Mouse (Mus musculus) G1E (cell line): ENCODE results near the gene Pou3f3. TPM values are rescaled to one million over a fixed set of nuclear protein-coding genes. Genes with fewer than 3 reads are reported as not detected.

Experiments used
- ATAC-seq: 2 replicates; pipeline ENCODE4 v1.8.0; 2016; ENCODE audit warnings: mild to moderate bottlenecking; ENCODE audit not compliant: insufficient number of reproducible peaks, poor library complexity, low FRiP score, severe bottlenecking; ENCODE audit errors: extremely low read depth
- DNase-seq: peaks from one replicate; pipeline ENCODE4 v3.0.0; 2012; ENCODE audit warnings: low spot score
- H3K27me3 ChIP-seq: 2 replicates; pipeline ENCODE4 v1.6.1; 2012; ENCODE audit warnings: mild to moderate bottlenecking, low read length, inconsistent platforms; ENCODE audit not compliant: insufficient read depth
- H3K36me3 ChIP-seq: replicated peaks from 2 replicates; pipeline ENCODE3; 2012; ENCODE audit warnings: mild to moderate bottlenecking, inconsistent platforms
- H3K4me1 ChIP-seq: 2 replicates; pipeline ENCODE4 v1.6.1; 2012; ENCODE audit warnings: low read depth, low read length, inconsistent platforms, mixed read lengths; ENCODE audit not compliant: insufficient read depth
- H3K4me3 ChIP-seq: 2 replicates; pipeline ENCODE4 v1.5.1; 2012; ENCODE audit warnings: low read depth, mild to moderate bottlenecking, inconsistent platforms, low read length, moderate library complexity, mixed read lengths
- H3K9me3 ChIP-seq: replicated peaks from 2 replicates; pipeline ENCODE4 v1.6.1; 2012; ENCODE audit warnings: inconsistent platforms
- CTCF ChIP-seq: IDR thresholded peaks from 2 replicates; pipeline ENCODE4 v1.5.1; 2012; ENCODE audit warnings: low read depth, low read length, inconsistent platforms, mixed read lengths
- GATA1 ChIP-seq: IDR thresholded peaks from 2 replicates; pipeline ENCODE4 v1.6.1; 2012; ENCODE audit warnings: borderline replicate concordance, low read length, inconsistent platforms, mixed read lengths
- GATA2 ChIP-seq: IDR thresholded peaks from 2 replicates; pipeline ENCODE4 v1.6.1; 2012; ENCODE audit warnings: low read depth, low read length, inconsistent platforms, borderline replicate concordance
- POLR2AphosphoS5 ChIP-seq: IDR thresholded peaks from 2 replicates; pipeline ENCODE4 v1.6.1; 2012; ENCODE audit warnings: low read depth, low read length, inconsistent platforms; ENCODE audit not compliant: insufficient replicate concordance
- TAL1 ChIP-seq: conservative IDR thresholded peaks from 2 replicates; pipeline ENCODE4 v1.6.1; 2012; ENCODE audit warnings: low read depth, low read length, inconsistent platforms, mixed read lengths
- polyA plus RNA-seq: library from polyadenylated mRNA; stranded (reverse); fragments of >175 nt; gene quantifications from 2 replicates; pipeline ENCODE4 v1.2.3, GENCODE M21; 2012
- total RNA-seq, 2 experiments: library from RNA; stranded (forward) in 1 of 2; stranded (reverse) in 1 of 2; fragments of 200-1000 nt in 1 of 2; fragments of >200 nt in 1 of 2; fragmentation: Nextera tagmentation in 1 of 2; gene quantifications; 2 replicates each; pipeline ENCODE4 v1.2.3; 2014 to 2017

The Pou3f3 gene
- total and polyA plus RNA-seq, 3 experiments = 0.05 TPM; not detected in 2

- H3K27me3 ChIP-seq = peaks cover 12% of the 10 kb centered on the region
- no peak for ATAC-seq
- H3K4me1 ChIP-seq = no peaks in the 10 kb centered on the region
- TF ChIP-seq GATA1 (no peak), TAL1 (no peak), POLR2AphosphoS5 (no peak), GATA2 (no peak)
- no peaks in the 10 kb centered on the region for H3K36me3 ChIP-seq
- DNase-seq = no peak
- H3K9me3 ChIP-seq = no peaks in the 10 kb centered on the region
- H3K4me3 ChIP-seq = no peak overlapping the region
These were observed 17.8 kb downstream of the Pou3f3 start for GRCm38 (mm10) chr1:42713104-42713932.

DNA sequence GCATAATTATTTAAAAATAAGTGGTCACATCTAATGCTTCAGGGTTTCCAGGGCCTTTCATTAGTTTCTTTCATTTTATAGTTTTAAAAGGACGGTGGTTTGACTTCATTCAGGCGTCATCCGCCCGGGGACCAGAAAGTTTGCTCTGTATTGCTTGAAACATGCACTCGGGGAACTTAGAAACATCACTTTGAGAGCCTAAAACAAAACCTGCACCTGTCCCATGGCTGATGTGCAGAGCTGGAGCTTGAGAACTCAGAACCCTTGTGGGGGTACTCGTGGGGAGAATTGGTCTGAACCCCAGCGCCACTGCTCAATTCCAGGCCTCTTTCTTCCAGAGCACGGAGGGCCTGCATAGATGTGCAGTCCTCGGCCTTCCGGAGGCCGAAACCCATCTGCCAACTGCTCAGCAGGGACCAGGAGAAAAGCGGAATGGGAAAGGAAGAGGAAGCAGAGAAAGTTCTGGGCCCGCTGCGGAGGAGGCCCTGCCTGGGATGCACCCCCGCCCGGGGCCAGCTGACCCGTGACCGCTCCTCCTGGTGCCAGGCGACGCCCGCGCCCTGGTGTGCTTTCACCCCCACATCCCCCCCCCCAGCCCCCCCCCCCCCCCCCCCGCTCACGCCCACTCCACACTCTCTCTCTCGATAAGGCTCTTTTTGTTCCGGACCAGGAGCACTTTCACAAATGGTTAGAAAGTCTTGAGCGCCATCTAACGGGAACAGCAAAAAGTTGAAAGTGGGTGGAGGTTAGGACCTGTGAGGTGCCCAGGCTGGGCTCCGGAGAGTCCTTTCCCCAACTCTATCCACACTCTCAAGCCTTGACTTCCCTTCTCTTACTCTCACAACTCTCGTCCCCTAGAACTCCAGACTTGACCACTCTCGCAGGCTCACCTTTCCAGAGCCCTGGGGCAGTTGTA is 18.7 kb downstream of the Pou3f3 start:
- Histone ChIP-seq H3K27me3 (peaks cover 21% of the 10 kb centered on the region), H3K4me3 (no peak overlapping the region), H3K36me3 (no peaks in the 10 kb centered on the region), H3K4me1 (no peaks in the 10 kb centered on the region), H3K9me3 (no peaks in the 10 kb centered on the region)
- TF ChIP-seq CTCF = no peak
- no peak for TF ChIP-seq POLR2AphosphoS5
- no peak for TF ChIP-seq TAL1
- no peak for TF ChIP-seq GATA1
- TF ChIP-seq GATA2 = no peak
- ATAC-seq = no peak
- no peak for DNase-seq

- H3K27me3 ChIP-seq = peaks cover 17% of the 10 kb centered on the region
- DNase-seq = no peak
- ATAC-seq = no peak
- H3K9me3 ChIP-seq = no peaks in the 10 kb centered on the region
- no peaks in the 10 kb centered on the region for H3K4me1 ChIP-seq
- TF ChIP-seq GATA2 = no peak
- TF ChIP-seq CTCF = no peak
- no peak for TF ChIP-seq POLR2AphosphoS5
- no peak for TF ChIP-seq TAL1
- TF ChIP-seq GATA1 = no peak
- no peak overlapping the region for H3K4me3 ChIP-seq
- no peaks in the 10 kb centered on the region for H3K36me3 ChIP-seq
These were observed 23.0 kb downstream of the Pou3f3 start for GRCm38 (mm10) chr1:42718549-42718948.

GRCm38 (mm10) chr1:42721353-42721752 is 25.8 kb downstream of the Pou3f3 start:
- no peaks in the 10 kb centered on the region for H3K4me1 ChIP-seq
- TF ChIP-seq GATA2 (no peak), TAL1 (no peak), POLR2AphosphoS5 (no peak), CTCF (no peak), GATA1 (no peak)
- no peak for DNase-seq
- H3K9me3 ChIP-seq = no peaks in the 10 kb centered on the region
- no peaks in the 10 kb centered on the region for H3K36me3 ChIP-seq
- ATAC-seq = no peak
- H3K27me3 ChIP-seq = peaks cover 12% of the 10 kb centered on the region
- H3K4me3 ChIP-seq = no peak overlapping the region

- ATAC-seq (no peak), DNase-seq (no peak)
- TF ChIP-seq GATA2 (no peak), POLR2AphosphoS5 (no peak), CTCF (no peak), GATA1 (no peak), TAL1 (no peak)
- Histone ChIP-seq H3K36me3 (no peaks in the 10 kb centered on the region), H3K27me3 (peaks cover 6% of the 10 kb centered on the region), H3K9me3 (no peaks in the 10 kb centered on the region), H3K4me1 (no peaks in the 10 kb centered on the region), H3K4me3 (no peak overlapping the region)
These were observed 28.3 kb downstream of the Pou3f3 start for GRCm38 (mm10) chr1:42723769-42724300.

DNA sequence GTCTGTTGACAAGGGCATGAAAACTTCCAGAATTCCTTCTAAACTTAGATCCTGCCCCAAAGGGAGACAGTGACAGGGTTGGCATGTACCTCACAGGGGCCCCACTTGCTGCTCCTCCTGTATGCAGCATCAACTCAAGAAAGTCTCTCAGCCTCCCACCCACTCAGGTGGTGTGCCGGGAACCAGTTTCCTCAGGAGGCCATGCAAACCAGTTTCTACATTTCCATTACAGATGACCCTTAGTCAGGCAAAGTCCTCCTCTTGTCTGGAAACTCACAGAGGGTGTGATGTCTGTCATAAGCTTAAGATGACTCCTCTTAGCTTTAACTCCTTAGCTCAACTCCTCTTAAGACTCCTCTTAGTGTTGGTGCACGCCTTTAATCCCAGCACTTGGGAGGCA is 29.3 kb downstream of the Pou3f3 start:
- DNase-seq (no peak), ATAC-seq (no peak)
- Histone ChIP-seq H3K36me3 (no peaks in the 10 kb centered on the region), H3K9me3 (no peaks in the 10 kb centered on the region), H3K4me3 (no peak overlapping the region), H3K27me3 (no peaks in the 10 kb centered on the region), H3K4me1 (no peaks in the 10 kb centered on the region)
- no peak for TF ChIP-seq TAL1
- TF ChIP-seq POLR2AphosphoS5 = no peak
- no peak for TF ChIP-seq GATA2
- no peak for TF ChIP-seq GATA1
- TF ChIP-seq CTCF = no peak
